Mouse (Mus musculus) retina, postnatal 7 days (tissue): ENCODE measurements around the gene Angptl6.
"Not testable (repeated sequence)": the region's sequence is repeated elsewhere in the genome, so short reads cannot be mapped to it uniquely, and the experiment has no call there.

ENCODE experiments used
- DNase-seq: peaks from one replicate; pipeline ENCODE4 v3.0.0-alpha.2; 2012; ENCODE audit warnings: low read depth, low spot score

Angptl6 gene

GRCm38 (mm10) chr9:20837184-20837947 lies 42.2 kb downstream of the Angptl6 start:
- no peak for DNase-seq

- not testable (repeated sequence) for DNase-seq
Measured at GRCm38 (mm10) chr9:20835431-20835954, 44.0 kb downstream of the Angptl6 start.

GRCm38 (mm10) chr9:20834881-20835280 lies 44.6 kb downstream of the Angptl6 start:
- DNase-seq = no peak

- peak; percentile 91 for DNase-seq
Measured at GRCm38 (mm10) chr9:20830901-20831643, 48.5 kb downstream of the Angptl6 start.

- no peak for DNase-seq
Measured at GRCm38 (mm10) chr9:20828127-20828526, 51.4 kb downstream of the Angptl6 start.

GRCm38 (mm10) chr9:20825781-20826180 lies 53.7 kb downstream of the Angptl6 start:
- DNase-seq = no peak
